Mouse (Mus musculus): ENCODE measurements around the gene Dcst1.

The Dcst1 gene

DNA sequence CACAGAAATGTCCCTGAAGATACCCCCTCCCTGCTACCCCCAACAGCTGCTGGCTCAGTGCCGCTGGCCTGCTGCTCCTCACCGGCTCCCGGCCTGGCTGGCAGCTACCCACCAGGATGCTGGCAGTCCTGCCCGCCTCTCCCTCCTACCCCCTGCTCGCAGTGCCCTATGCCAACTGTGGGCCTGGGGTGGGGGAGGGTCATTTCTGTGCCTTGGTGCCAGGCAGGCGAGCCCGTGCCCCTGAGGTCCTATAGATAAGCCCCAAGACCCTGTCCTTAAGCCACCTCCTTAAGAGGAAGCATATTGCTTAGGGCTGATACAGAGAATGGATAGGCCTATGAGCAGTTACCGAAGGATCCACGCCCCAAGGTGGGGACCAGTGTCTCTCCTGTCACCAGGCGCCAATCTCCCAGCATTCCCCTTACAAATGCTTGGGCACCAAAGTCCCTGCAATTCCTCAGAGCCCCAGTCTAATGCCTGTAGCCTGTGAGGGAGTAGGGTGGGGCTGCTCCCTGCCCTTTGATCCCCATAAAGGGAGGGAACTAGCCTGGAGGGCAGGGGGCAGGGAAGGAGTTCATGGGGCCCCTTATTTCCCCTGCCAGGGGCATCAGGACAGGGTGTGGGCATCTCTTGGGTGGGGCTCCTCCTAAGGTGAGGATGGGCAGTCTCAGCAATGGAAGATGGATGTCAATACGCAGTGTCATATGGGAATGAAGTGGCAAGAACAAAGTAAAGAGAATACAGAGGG lies 23.3 kb upstream of the Dcst1 start:
- DNase-seq, result peak; percentile 47 to 48

DNA sequence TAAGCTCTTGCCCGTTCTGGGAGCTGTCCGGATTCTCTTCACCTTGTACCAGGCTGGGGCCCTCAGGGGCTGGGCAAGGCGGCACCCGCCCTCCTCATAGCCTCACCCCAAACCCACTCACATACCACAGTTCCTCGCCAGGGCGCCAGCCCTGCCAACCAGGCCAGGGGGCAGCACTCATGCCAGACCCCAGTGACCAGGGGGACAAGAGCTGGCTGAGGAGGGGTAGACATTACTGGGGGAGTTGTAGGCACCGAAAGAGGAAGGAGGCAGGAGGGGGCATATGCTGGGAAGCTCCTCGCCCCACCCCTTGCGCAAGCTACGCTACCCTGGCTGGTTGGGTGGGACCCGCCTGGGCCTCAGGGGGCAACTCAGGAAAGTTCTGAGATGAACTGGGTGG lies 22.6 kb upstream of the Dcst1 start:
- DNase-seq, result peak; percentile 51 to 53

DNA sequence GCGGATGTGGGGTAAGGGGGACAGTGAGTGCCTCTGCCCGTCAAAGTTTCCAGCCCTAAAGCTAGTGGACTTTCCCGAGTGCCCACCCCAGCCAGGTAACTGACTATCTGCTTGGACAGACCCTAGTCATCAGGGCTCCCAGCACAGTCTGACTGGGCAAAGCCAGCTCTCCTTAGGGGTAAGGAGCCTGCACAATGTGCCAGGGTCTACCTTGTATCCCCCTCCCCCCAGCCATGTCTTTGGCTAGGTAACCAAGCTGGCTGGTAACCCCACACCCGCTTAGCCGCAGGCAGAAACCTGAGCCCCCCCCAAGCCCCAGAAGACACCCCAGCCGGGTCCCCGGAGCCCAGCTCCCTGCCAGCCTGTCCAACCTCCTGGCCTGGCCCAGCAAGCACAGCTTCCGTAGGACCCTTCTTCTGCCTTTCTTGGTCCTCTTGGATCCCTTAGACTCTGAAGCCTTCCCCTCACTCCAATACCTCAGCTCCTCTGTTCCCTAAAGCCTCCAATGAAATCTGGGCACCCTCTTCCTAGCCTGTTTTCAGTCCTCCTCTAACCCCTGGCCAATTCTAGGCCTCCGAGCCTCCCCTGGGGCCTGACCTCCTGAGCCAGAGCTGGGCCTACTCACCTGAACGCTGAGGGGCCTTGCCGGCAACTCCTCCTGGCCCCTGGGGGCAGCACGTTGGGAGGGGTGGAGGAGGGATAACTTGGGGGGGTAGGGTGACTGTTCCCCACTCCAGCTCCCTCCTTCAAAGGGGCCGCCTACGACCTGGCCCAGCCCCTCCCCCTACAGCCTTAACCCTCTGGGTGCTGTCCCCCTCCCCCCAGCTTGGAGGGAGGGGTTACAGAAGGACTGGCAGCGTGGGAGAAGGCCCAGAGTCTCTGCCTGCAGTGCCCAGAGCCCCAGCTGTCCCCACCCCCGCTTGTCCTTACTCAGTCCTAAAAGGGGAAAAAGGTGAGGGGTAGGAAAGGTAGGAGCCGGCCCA lies 21.7 kb upstream of the Dcst1 start:
- no peak for DNase-seq

DNA sequence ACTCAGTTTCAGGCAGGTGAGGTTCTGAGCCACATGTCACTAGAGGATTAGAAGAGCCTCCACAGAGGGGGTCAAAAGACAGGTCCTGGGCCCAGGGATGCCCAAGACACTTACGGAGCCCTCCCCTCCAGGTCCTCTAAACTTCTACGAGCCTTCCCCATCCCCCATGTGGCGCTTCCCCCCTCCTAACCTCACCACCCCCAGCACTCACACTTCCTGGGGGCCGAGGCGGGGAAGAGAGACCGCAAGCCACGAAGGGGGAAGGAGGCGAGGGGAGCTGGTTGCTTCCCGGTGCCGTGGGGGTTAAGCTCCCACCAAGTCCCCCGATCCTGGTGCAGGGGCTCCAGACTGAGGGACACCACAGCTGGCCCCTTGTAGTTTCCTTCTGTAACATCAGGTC lies 20.4 kb upstream of the Dcst1 start:
- DNase-seq, result no peak

DNA sequence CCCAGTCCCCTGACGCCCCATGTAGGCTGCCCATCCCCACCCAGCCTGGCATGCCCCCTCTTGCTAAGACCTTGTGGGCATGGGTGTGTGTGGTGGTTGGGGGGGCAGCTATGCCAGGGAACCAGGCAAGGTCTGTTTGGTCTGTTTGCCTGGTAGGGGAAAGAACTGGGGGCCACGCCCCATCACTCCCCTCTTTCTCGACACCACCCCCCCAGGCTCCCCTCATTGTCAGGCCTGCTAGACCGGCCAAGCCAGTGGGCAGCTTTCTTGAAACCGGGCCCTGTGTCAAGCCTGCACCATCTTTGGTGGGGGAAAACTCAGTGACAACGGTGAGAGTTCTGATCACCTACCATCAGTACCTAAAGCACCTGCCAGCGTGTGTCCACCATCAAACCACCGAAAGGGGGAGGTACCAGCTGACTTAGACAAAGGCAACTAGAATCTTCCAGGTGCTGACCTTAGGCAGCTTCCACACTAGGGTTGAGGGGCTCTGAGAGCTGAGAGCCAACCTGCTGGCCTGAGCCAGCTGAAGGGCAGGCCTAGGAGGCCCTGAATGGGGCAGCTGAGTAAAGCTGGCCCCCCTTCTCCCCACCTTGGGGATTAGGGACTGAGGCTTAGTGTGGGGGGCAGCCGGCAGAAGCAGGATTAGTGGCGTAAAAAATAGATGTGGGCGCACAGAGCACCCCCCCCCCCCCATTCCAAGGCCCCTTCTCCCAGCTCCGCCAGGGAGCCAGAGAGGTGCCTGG lies 19.5 kb upstream of the Dcst1 start:
- DNase-seq, result peak; percentile 56 to 70

DNA sequence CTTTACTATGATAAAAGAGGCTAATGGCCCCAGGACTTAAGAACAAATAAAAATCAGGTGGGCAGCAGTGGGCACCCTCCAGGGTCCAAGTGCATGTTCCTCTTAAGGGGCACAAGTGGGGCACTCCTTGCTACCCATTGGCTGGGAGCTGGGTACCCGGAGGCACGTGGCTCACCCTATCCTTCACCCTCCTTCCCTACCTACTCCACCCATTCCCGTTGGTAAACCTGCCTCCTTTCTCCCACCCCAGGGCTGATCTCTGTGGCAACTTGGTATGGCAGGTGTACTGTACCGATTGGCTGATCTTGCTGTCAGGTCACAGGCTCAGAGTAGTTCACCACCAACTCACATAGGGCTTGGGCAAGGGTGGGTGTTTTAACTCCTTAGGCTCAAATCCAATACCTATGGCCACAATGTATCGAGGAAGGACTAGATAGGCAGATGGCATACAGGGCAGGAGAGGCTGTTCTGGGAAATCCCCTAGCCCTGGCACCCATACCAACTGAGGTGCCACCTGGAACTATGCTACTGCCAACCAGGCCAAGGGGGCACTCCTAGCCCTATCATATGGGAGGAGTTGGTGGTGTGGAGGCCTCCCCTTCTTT lies 18.7 kb upstream of the Dcst1 start:
- peak; percentile 49 to 65 for DNase-seq

DNA sequence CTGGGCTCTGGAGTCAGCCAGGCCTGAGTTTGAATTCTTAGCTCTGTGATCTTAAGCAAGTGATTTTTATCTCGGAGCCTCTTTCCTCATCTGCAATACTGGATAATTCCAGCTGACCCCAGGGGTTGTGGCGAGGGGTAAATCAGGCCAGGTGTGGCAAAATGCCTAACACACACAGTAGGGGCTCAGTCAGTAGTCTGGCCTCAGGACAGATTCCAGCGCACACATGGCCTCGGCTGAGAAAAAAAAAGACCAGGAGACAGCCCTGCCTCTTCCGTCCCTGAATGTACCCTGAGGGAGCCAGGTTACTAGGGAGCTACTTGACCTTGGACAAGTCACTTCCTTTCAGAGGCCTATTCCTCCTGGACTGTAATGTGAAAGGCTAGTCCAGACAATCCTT lies 17.9 kb upstream of the Dcst1 start:
- no peak for DNase-seq

DNA sequence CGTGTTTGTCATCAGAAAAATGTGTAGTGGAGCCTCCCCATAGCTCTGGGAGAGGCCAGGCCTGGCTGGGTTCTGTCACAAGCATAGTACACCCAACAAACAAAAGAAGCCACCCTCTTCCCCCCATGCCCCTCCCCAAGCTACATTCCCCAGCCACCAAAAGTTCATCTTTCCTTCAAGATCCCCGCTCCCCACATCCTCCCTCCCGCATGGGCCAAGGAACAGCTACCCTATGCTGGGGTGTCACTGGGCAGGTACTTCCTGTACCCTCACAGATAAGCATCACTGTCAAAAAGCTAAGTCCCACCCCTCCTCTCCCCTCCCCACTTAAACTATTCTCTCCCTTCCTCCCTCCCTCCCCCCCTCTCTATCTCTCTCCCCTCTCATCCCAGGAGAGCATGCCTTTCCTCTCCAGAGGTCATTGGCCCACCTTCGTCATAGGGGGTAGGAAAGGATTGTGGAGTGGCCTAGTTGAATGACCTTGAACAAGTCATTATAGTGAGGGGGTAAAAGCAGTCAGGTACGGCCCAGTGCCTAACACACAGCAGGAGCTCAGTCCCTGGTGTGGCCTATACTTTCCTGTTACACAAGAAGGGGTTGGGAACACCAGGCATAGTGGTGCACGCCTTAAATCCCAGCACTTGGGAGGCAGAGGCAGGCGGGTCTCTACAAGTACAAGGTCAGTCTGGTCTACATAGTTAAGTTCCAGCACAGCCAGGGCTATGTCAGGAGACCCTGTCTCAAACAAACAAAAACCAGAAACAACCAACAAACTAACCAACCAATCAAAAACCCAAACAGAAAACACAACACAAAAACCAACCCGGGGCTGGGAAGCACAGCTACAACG lies 17.2 kb upstream of the Dcst1 start:
- no peak for DNase-seq

DNA sequence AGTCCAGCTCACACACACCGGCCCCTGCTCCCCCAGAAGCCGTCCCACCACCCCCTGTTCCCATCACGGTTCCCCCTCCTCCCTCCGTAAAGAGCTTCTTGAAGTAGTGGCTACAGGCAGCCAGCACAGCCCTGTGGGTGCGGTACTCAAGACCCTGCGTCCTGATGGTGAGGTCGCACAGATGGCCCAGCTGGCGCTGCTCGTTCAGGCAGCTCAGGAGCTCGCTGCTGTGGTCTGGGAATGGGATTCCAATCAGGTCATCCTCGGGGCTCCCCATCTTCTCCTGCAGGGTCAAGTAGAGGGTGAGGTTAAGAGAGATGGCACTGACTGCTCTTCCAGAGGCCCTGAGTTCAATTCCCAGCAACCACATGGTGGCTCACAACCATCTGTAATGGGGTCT lies 16.2 kb upstream of the Dcst1 start:
- no peak for DNase-seq

DNA sequence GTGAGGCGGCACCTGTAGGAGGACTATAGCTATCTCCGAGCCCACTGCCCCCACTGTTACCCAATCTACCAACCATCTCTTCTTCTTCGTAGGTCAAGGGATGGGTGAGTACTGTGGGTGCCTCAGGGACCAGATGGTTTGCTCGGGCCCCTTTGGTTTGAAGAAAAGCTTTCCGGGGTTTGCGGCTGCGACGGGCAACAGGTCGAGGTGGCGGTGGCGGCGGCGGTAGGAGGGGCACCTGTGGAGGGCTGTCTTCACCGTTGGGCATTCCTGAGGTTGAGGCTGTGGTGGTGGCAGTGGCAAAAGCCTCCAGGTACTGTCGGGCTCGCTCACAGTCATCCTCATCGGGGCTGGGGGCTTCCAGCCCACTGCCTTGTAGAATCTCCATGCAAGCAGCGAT lies 15.7 kb upstream of the Dcst1 start:
- DNase-seq, result no peak

DNA sequence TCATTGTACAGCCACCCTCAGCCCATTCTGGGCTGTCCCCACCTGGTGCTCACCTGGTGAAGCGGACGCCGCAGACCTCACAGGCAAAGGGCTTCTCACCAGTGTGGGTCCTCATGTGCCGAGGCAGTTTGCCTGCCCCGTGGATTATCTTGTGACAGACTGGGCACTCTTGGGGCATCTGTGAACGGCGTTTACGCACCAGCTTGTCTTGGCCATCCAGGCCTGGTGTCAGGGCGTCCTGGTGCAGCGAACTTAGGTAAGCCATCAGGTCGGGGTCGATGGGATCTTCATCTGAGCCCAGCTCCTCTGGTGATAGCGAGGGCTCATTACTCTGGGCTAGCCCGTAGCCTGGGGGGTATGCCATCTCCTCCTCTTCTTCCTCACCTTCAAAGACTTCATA lies 15.2 kb upstream of the Dcst1 start:
- DNase-seq, result no peak

DNA sequence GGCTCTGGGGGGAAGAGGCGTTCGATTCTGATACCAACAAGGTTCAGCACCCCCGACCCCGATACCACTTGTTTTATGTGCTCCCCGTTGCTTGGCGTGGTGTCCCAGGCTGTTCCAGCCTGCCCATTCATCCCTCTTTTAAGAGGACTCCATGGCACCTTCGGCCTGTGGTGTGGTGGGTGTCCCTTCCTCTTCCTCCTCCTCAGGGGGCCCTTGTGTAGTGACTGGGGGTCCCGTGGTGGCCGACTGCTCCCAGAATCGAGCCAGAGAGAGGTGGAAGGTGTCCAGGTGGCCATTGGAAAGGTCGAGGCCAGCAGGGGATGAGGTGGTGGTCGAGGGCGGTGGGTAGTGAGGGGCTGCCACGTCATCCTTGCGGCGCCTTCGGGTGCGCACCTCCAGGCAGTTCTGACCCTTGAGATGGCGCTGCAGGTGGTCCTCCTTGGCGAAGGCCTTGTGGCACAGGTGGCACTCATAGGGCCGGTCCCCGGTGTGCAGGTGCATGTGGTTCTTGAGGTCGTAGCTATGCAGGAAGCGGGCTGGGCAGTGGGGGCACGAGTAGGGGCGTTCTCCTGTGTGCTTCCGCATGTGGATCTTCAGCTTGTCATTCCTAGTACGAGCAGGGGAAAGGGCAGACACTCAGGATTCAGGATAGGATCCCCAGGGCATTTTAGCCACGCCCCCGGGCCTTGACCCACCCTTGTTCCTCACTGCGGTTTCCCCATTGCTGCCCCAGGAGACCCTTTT lies 14.5 kb upstream of the Dcst1 start:
- no peak for DNase-seq

DNA sequence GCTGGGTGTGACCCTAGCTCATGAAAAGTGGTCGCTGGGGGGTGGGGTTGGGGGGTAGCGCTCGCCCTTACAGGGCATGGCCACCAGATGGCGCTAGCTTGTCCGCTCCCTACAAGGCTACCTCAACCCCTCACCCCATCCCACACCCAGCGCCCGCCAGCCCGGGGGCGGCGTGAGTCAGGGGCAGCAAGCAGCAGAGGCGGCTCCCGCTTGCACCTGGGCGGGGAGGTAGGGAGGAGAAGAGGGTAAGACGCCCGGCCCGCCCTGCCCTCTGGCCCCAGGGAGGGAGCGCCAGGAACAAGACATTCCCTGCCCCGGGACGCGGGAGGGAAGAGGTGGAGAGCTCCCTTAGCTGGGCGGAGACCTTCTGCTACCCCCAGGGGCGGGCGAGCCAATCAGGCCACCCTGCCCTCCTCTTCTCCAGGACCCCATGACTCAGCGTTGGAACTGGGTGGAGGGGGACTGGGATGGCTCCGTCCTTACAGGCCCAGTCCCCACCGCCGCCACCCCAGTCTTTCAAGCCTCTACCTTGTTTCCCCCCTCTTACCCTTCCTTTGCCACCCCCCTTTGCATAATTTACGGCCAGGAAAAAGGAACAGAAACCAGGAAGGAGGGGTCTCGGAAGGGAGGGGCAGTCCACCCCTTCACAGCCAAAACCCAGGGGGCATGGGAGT lies 13.5 kb upstream of the Dcst1 start:
- DNase-seq, result peak; percentile 80 to 86

DNA sequence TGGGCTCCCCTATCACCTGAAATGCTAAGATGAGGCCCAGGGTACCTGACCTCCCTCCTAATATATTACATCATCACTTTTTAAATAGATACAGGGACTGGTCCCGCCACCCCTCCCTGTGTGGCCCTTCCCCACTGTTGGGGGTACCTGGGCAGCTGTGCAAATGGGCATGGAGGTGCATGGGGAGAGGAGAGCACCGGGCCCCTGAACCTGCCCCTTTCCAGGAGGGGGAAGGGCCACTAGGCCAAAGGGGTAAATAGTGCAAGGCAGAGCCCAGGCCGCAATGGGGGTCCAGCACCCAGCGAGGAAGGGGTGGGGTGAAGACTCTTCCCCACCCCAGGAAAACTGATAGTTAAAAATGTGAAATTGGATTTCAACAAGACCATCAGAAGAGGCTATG lies 12.8 kb upstream of the Dcst1 start:
- DNase-seq, result no peak

DNA sequence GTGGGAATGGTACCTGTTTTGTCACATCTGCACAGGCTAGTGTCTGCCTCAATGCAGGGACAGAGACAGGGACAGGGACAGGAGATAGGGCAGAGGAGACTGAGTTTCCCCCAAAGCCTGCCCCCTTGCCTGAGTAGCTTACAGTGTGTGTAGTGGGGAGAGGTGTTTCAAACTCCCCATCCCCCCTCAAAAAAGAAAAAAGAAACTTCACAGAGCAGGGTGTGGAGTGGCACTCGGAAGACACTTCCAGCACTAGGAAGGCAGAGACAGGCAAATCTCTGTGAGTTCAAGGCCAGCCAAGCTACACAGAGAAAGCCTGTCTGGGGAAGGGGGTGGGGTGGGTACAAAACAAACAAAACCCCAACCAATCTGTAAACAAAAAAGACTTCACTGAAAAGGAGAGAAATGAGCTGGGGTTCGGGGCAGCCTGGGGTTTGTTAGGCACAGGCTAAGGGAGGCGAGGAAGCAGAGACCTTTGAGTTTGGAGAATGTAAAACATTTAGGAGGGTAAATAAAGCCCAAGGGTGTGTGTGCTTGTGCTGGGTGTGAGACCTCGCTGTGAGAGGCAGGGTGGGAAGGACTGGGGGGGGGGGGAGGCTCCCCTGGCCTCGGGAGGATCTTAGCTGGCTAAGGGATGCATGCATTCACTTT lies 8.7 kb upstream of the Dcst1 start:
- DNase-seq, result no peak

DNA sequence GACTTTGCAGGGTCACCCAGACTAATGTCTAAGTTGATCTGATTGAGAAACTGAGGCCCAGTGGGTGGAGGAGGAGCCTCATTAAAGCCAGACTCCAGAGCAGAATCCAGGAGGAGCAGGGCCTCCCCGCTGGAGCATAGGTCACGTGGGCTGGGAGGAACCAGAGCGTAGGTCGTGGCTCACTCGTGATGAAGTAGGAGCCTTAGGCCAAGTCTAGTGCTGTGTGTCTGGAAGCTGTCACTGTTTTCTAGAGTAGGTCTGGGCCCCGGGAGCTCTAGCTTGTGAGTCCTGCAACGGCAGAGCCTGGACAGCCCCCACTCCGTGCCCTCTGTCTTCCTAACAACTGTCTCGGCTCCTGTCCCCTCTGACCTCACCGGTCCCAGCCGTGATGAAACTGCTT lies 2.3 kb upstream of the Dcst1 start:
- no peak for DNase-seq

DNA sequence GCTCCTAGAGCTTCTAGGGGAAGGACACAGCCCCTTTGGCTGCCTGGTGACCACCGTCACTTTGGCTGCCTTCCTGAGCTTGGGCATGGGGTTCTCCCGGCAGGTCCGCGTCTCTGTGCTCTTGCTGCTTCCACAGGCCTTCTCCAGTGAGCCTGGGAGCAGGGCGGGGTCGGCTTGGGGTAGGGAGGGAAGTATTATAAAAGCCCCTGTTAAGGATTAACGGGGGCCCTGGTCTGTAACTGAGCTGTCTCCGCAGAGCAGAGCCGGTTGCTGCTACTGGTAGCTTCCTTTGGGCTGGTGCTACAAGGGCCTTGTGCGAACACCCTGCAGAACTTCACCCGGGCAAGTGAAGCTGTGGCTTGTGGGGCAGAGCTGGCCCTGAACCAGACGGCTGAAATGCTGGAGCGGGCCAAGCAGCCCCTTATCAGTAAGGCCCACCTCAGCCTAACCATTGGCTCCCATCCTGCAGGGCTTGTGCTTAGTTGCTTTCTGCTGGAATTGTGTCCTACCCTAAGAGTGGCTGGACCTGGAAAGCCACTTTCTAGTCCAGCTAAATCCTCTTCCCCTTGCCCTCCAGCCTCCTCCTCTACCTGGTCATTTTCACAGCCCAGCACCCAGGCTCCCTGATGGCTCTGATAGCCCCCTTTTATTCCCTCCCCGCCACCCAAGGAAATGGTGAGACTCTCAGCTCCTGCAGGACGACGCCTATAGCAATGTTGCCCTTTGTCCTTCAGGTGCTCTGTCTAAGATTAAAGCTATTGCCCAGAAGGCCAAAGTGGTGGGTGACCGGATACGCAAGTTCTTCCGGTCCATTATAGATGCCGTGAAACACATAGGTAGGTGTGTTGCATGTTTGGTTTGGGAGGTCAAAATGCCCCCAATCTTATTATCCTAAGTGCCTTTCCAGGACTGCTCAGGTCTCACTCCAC lies 697 bp upstream of the Dcst1 start:
- no peak for DNase-seq

DNA sequence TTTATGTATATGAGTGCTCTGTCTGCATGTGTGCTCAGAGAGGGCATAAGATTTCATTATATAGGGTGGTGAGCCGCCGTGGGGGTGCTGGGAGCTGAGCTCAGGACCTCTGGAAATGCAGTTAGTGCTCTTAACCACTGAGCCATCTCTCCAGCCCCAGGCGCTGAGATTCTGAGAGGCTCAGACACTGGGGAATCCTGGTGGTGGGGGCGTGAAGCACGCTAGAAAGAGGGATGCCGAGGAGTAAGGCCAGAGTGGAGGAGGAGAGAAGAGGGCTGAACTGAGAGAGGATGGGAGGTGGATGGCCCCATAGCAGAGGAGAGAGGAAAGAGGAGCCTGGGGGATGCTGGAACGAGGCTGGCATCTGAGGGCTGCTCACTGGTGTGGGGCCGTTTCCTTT lies 422 bp downstream of the Dcst1 start:
- DNase-seq, result no peak

DNA sequence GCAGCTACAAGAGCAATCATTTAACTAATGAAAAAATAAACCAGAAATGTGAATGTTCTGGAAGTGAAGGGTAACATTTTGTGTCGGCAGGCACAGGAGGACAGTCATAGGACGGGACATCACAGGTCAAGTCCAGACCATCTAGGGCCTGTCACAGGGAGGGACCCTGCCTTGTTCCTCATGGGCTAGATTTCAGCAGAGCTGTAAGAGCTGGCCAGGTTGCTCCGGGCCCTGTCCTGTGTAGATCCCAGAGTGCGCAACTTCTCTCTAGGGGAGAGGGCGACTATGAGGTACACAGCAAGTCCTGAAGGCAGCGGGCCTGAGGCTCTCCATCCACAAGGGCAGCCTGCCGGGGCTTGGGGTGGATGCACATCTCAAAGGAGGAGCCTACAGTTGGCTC lies 3.4 kb downstream of the Dcst1 start, which contains the start of gene Dcst2:
Gene Dcst2 (plus strand): TSS at position 301 of the 400 bp plus-strand sequence.
- DNase-seq, result no peak
